Mouse (Mus musculus) spleen, postnatal 10 days (tissue): ENCODE data around the gene Wnk4.

Experiments
- DNase-seq, 2 experiments: peaks; one replicate each; pipeline ENCODE4 v3.0.0; 2021 to 2022; ENCODE audit warnings: low spot score in 2 of 2

Wnk4 gene

DNA sequence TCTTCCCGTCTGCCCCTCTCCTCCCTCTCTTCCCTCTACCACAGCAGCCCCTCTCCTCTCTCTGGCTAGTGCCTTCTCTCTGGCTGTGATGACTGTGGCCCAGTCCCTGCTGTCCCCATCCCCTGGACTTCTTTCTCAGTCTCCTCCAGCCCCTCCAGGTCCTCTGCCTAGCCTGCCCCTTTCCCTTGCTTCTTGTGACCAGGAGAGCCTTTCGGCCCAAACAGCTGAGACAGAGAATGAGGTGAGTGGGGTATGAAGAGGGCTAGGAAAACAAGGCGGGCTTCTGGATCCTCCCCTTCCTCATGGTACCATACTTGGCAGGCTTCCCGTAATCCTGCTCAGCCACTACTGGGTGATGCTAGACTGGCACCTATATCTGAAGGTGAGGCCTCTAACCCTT is 14.9 kb downstream of the Wnk4 start:
- DNase-seq, result no peak

DNA sequence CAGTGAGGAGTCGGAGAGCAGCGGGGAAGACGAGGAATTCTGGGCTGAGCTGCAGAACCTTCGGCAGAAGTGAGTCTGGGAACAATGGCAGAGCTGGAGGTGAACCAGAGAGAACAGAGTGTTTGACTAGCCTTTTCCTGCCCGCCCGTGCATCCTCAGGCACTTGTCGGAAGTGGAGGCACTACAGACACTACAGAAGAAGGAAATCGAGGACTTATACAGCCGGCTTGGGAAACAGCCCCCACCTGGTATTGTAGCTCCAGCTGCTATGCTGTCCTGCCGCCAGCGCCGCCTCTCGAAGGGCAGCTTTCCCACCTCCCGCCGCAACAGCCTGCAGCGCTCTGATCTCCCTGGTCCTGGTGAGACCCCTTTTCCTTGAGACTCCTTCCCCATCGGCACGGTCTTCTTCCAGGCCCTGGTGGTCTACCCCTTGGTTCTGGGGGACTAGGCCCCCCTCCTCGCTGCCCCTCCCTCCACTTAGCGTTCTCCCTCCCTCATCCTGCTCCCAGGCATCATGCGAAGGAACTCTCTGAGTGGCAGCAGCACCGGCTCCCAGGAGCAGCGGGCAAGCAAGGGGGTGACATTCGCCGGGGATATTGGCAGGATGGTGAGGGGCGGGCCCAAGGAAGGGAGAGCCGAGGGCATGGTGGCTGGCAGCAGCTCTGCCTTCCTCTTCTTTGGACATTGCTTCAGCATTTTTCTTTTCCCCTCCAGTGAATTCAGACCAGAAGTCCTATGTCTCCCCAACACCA is 16.1 kb downstream of the Wnk4 start:
- no peak for DNase-seq

DNA sequence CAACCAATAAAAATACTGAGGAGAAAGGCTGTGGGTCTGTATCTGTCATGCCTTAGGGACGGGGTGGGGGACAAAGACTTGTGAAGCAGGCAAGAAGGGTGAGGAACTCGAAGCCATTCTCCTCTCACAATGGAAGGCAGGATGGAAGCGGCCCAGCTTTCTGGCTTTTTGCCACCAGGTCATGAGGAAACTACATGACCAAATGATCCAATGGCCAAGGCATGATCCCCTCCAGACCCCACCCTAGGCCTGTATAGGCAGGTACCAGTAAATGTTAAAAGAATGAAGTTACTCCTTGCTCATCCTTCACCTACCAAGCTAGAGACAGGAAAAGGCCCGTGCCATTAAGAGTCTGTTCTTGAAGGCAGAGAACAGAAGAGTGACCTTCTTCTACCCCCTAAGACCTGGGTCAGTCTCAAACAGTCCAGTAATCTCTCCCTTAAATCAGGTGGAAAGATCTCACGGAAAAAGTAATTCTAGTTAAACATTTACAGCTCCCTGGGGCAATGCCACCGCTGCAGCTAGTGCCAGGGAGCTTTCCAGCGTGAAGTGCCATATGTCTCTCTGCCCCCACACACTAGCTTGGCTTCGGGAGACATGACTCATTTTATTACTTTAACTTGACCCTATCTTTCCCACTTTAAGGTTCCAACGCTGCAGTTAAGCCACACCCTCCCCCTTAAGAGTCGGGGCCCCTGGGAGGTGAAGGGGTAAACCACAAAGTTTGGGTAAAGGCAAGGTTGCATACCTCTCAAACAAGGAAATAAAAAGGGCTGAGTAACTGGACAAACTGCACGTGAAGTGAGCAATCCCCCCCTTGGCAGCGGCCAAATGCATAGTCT is 17.2 kb downstream of the Wnk4 start:
- peak in 1 of 2 experiments; percentile 24 for DNase-seq

DNA sequence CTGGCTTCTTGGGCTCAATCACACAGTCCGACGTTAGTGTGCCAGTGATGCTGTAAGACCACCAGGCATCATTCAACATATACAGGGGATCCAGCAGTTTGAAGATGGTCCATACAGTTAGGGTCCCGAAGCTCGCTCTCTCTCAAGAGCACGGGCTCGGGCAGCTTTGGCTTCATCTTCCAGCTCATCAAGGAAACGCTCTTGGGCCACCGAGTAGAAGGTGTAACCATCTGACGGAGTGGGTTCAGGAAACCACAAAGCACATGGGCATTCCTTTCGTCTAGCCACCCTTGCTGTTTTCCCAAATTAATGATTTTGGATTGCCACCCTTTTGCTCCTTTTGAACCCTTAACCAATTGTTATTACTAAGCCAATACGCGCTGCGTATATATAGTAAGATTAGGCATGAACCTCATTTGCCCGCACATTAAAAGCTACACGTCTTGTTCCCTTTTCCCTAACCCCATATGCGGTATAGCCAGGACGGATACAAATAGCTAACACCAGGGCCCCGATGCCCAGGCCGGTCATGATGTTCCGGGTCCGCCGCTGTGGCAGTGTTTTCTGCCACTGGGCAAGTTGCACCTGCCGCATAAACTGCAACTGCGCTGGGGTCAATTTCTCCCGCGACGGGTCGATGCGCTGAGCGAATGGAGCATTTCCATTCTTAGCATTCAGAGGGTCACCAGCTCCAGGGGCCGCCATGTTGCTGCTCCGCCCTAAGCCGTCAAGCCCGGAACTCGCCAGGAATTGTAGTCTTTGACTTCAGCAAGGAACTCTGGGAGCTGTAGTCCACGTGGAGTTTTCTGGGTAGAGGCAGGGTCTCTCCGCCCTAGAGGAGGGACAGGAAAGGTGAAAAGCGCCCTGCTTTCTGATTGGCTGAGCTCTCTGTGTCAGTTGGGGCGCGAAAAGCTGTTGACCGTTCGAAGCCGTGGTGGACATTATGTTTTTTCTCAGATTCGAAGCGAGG is 18.1 kb downstream of the Wnk4 start, which contains the start of the genes Cntd1 and Coa3:
Cntd1 (plus strand) TSS at position 790 of the 970 bp plus-strand sequence.
Coa3 (minus strand) TSS at position 892 of the 970 bp plus-strand sequence.
- peak; percentile 73 to 85 for DNase-seq

DNA sequence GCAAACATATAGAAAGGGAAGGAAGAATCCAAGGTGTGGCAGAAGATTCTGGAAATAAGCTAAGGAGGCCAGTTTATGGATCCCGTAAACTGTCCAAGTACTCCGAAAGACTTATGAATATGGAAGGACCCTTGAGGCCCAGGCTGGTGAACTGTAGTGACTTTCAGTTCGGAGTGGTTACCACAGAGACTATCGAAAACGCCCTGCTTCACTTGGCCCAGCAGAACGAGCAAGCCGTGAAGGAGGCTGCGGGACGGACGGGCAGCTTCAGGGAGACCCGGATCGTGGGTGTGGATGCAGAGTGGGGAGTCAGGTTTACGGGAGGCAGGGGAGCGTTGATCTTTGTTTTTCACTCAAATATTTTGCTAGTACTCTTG is 18.8 kb downstream of the Wnk4 start:
- peak in 1 of 2 experiments; percentile 28 for DNase-seq

DNA sequence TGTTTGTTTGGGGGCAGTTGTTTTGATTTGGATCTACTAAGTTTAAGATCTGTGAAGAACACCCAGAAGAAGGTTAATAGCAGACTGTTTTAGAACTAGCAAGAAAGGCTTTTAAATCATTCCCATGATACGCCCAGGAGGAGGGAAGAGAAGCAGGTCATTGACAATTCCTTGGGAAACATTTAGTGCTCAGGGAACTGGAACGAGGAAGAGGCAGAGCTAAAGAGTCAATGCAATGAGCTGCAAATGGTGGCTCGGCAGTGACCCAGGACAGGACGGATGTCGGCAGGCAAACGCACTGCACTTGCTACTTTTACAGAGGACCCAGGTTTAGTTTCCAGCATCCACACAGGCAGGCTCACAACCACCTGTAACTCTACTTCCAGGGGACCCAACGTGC is 20.5 kb downstream of the Wnk4 start:
- DNase-seq, result no peak

DNA sequence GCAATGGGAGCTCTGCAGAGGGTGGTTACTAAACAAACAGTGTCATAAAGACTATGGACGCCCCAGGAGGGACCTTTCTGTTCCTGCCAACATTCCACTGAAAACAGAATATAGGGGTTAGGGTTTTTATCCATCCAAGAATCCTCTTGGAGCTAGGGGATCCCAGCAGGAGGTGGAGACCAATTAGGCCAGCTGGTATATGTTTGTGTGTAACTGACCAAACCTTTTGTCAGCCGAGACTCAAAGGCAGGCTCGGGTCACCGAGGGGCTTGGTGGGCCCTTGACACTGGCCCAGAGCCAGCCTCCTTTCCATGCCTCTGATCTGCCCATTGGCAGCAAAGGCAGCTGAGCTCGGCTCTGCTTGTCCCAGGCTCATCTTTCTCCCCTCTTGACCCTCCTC is 22.5 kb downstream of the Wnk4 start:
- DNase-seq, result no peak

DNA sequence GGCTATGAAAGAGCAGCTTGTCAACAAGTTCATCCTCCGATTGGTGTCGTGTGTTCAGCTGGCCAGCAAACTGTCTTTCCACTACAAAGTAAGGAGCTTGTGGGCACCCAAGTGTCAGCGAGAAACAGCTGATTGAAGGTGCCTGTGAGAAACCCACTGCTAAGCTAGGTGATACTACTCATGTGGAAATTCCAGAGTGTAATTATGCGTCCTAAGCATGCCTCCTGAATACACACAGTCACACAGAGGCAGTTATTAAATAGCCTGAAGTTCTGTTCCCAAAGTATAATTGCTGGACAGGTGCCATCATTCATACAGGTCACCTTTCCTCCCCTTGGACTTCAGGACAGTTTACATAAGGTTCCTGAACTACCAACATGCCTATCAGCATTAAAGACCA is 23.4 kb downstream of the Wnk4 start:
- DNase-seq, result no peak

DNA sequence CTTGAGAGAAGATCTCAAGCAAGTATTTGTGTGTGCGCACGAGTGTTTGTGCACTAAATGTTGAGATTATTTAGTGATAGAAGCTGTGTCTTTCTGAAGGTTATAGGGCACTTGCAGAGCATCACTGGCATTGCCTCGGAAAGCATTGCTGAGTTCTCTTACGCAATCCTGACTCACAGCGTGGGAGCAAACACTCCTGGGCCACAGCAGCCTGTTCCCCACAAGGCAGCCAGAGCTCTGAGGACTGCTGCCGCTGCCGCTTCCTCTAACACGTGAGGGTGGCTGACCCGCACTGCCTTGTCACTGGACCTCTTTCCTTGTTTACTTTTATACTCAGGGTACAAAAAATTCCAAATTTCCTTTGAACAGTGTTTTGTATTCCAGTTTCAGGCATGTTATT is 26.9 kb downstream of the Wnk4 start:
- DNase-seq, result no peak

DNA sequence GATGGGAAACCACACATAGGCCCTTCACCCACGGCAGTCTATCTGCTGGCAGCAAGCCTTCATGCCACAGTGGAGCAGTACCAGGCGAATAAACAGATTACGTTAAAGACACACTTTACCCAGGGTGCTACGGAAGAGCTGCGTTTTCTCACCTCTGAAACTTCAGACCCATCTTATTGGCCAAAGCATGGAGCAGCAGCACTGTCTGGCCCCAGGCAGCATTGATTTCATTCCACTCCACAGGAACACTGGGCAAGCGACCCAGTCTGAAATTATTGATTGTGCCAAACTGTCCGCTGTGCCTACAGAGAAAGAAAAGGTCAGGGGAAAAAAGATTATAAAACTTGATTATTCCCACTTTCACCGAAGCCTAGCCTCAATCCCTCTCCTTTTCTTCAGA is 30.9 kb downstream of the Wnk4 start:
- no peak for DNase-seq

DNA sequence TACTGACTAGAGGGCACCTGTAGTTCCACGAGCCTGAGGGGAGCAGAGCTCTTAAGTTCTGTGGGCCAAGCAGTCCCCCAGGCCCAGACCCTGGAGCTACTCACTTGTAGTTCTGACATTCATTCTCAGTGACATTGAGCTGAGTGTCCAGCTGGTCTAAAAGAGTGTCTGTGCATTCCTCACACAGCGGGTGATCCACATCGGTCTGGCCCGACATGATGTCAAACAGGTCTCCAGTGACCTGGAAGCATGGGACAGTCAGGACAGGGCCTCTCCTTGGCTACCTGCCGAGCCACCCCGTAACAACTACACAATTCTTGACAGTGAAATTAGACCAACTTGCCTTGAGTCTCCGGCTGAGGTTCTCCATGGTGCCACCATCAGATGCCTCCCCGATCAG is 34.8 kb downstream of the Wnk4 start:
- DNase-seq, result no peak

DNA sequence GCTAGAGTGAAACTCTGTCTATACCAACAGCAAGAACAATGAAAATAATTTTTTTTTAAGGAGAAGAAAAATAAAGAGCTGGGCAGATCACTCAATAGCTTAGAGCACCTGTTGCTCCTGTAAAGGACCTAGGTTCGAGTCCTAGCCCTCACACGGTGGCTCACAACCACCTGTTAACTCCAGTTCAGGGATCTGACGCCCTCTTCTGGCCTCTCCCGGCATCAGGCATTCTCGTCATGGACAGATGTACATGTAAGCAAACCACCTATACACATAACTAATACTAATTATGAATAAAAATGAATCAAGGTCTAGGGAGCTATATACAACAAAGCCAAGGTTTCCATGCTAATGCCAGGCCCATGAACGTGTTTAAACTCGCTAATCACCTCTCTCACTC is 40.5 kb downstream of the Wnk4 start:
- DNase-seq, result peak in 1 of 2 experiments; percentile 71

DNA sequence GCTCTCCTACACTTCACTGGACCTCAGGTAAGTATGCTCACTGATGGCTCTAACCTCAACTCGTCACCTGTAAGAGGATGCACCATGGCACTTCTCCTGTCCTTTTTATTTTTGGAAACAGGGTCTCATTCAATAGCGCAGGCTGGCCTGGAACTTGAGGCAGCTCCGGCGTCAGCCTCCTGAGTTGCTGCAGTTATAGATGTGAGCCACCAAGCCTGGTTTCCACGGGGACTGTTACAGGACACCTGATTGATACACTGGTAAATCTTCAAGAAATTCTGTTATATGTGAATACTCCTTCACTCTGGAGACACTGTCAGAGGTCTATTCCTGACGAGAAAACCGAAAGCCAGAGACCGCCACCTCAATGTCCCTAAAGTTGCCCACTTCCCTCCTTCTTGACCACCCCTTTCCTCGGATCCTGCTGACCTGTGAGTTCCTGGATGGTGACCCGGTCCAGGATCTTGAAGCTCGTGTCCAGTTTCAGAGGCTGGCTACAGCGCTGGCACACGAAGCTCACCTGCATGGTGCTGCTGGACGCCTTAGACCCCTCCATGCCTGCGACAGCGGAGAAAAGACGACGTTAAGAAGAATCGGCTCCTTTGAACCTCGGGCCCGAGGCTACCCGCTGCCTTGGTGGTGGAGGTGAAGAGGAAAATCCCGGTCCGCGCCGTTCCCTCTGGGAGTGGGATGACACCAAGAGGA is 41.1 kb downstream of the Wnk4 start:
- DNase-seq, result peak in 1 of 2 experiments; percentile 30

DNA sequence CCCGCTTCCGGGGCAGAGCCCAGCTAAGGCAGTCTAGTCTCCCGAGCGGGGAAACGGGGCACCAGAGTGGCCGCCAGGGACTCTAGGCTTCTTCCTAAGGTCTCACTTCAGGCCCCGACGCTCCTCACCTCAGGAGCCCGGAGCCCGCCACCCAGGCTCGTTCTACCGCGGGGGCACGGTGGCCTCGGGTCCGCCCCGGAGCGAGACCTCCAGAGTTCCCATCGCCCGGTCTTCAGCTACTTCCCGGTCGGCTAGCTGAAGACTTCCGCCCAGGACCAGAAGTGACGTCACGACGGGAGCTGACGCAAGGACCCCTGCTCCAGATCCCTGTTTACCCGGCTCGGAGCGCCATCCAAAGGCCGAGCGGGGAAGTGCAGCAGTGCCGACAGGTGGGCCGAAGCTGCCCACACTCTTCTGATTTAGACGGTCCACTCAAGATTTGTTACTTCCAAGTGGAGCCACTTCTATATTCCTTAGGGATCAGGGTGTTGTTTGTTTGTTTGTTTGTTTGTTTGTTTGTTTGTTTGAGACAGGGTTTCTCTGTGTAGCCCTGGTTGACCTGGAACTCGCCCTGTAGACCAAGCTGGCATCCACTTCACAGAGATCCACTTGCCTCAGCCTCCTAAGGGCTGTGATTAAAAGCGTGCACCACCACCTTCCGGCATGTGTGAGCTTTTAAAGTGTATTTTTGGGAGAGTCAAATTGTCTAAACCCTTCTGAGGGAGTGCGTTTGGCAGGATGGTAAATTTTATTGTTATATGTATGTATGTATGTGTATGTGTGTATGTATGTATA is 41.8 kb downstream of the Wnk4 start, which contains the start of gene Becn1:
Becn1 (minus strand) TSS at position 283 of the 795 bp plus-strand sequence.
- DNase-seq, result peak; percentile 98 to 99

DNA sequence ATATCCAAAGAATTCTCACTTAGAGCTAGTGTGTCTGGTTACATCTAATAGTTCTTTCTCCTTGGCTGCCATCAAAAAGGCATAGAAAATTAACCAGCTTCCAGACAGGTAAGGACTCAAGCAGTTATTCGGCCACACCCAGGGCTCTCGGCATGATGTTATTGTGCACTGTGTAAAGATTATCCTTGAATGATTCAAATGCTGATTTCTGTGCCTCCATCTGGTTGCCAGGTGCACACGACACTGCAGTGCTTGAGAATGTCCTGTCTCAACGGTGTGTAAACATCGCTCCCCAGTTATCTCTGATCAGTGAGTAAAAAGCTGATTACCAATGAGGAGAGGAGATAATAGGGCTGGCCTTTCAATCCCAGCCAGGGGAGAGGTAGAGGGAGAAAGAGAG is 47.4 kb downstream of the Wnk4 start:
- DNase-seq, result no peak

DNA sequence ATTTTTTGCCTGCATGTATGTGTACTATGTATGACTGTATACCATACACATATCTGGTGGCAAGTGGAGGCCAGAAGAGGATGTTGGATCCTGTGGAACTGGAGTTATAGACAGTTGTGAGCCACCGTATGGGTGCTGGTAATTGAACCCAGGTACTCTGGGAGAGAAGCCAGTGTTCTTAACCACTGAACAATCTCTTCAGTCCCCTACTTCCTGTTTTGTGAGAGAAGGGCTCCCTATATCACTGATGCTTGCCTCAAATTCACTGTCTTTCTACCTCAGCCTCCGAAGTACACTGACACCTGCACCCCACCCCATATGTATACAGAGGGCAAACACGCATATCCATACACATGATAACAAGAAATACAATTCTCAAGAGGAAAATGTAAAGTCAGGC is 50.7 kb downstream of the Wnk4 start:
- DNase-seq, result no peak

DNA sequence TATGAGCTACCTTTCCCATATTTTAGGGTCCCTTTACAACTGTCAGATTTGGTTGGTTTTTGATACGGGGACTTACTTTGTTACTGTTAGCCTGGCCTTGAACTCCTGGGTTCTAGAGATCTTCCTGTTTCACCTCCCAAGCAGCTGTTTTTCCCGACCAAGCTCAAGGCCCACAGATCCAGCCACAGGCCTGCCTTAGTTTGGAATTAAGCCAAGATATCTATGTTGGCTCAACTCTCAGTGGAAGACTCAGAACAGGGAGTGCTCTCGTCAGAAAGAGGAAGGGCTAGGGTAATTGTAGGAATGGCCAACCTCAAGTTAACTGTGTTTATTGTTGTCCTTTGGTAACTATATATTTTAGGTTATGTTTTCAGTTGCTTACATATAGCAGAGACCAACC is 51.8 kb downstream of the Wnk4 start:
- no peak for DNase-seq

DNA sequence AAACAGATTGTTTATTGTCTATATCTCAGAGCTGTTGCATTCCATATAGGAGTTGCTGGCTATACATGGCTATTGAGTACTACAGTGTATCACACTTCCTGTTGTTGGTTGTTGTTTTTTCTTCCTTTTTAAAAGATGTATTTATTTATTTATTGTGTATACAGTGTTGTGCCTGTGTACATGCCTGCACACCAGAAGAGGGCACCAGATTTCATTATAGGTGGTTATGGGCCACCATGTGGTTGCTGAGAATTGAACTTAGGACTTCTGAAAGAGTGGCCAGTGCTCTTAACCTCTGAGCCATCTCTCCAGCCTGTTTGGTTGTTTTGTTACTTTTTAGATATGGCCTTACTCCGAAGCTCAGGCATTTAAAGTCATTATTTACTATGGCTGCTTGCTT is 54.2 kb downstream of the Wnk4 start:
- DNase-seq, result no peak

DNA sequence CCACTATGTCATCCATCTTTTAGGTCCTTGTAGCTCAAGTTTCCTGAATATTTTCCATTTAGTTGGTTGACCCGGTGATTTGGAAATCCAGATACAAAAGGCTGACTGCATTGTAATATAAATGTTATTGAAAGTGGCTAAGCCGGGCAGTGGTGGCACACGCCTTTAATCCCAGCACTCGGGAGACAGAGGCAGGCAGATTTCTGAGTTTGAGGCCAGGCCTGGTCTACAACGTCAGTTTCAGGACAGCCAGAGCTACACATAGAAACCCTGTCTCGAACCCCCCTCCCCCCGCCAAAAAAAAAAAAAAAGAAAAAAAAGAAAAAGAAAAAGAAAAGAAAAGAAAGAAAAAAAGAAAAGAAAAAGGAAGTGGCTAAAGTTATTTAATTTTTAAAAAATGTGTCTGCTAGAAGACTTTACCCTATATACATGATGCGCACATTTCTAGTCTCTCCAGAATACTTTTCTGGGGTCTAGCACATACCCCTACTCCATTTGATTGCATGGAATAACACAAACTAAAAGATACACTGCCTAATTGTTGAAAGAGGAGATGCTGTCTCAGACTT is 54.8 kb downstream of the Wnk4 start:
- no peak for DNase-seq
